Mouse (Mus musculus): ENCODE results near the gene Kdm2a.

- TF ChIP-seq POLR2A (IDR thresholded peaks at IDR 0.05; ENCODE audit: low read depth, low read length) = no peak
- TF ChIP-seq CTCF (IDR thresholded peaks at IDR 0.05; ENCODE audit: extremely low read depth, insufficient read length, insufficient replicate concordance, low read depth, low read length) = no peak
These were observed 94.5 kb downstream of the Kdm2a start for GRCm38 (mm10) chr19:4303640-4303995.

Measured in small intestine, adult 2 months (tissue).